Mouse (Mus musculus) intestine, embryonic 14.5 days (tissue): ENCODE measurements around the gene Acp7. TPM values are rescaled to one million over a fixed set of nuclear protein-coding genes. Genes with fewer than 3 reads are reported as not detected.

Source experiments
- ATAC-seq: fragments of 200-750 bp; cut with Nextera tagmentation; replicated peaks from 2 replicates; pipeline ENCODE4 v1.8.0; 2017; ENCODE audit warnings: low read depth, moderate number of reproducible peaks, moderate TSS enrichment, moderate library complexity; ENCODE audit not compliant: low FRiP score, low TSS enrichment
- DNase-seq: peaks from one replicate; pipeline ENCODE4 v3.0.0-alpha.2; 2018; ENCODE audit warnings: low spot score
- H3K27ac ChIP-seq: fragments of 300-500 bp; sonication (generic); 2 replicates; pipeline ENCODE4 v1.5.1; 2014; ENCODE audit warnings: low read depth, mild to moderate bottlenecking, control low read depth
- H3K27me3 ChIP-seq: fragments of 300-500 bp; sonication (generic); replicated peaks from 2 replicates; pipeline ENCODE4 v1.6.1; 2014; ENCODE audit warnings: low read length, control low read depth; ENCODE audit not compliant: control insufficient read depth, insufficient read depth
- H3K36me3 ChIP-seq: fragments of 300-500 bp; sonication (generic); 2 replicates; pipeline ENCODE4 v1.6.1; 2014; ENCODE audit warnings: low read length, control low read depth; ENCODE audit not compliant: control insufficient read depth, insufficient read depth
- H3K4me1 ChIP-seq: fragments of 300-500 bp; sonication (generic); replicated peaks from 2 replicates; pipeline ENCODE4 v1.6.1; 2014; ENCODE audit warnings: low read length, control low read depth, mixed read lengths; ENCODE audit not compliant: control insufficient read depth, insufficient read depth
- H3K4me2 ChIP-seq: fragments of 300-500 bp; sonication (generic); 2 replicates; pipeline ENCODE4 v1.6.1; 2014; ENCODE audit warnings: low read length
- H3K4me3 ChIP-seq: fragments of 300-500 bp; sonication (generic); 2 replicates; pipeline ENCODE4 v1.5.1; 2014; ENCODE audit warnings: low read depth, low read length, control low read depth, mixed read lengths
- H3K9ac ChIP-seq: fragments of 300-500 bp; sonication (generic); 2 replicates; pipeline ENCODE4 v1.6.1; 2014; ENCODE audit warnings: mild to moderate bottlenecking, low read length
- H3K9me3 ChIP-seq: fragments of 300-500 bp; sonication (generic); 2 replicates; pipeline ENCODE4 v1.6.1; 2016; ENCODE audit warnings: low read length, control low read depth; ENCODE audit not compliant: control insufficient read depth
- WGBS: fragments of 180-500 bp; shearing (Covaris S2); extraction: QIAGEN DNeasy Blood & Tissue Kit; methylation state at CpG from one replicate; pipeline ENCODE4 v1.1.7; 2014; 5-methylcytosine and 5-hydroxymethylcytosine counted together
- polyA plus RNA-seq: library from polyadenylated mRNA; unstranded; fragments of >200 nt; fragmentation: Nextera tagmentation; extraction: Ambion mirVana; gene quantifications from 2 replicates; pipeline ENCODE4 v1.2.1, GENCODE M21; 2014

The Acp7 gene
- polyA plus RNA-seq, 1 experiment from 2014 or later = not detected

DNA sequence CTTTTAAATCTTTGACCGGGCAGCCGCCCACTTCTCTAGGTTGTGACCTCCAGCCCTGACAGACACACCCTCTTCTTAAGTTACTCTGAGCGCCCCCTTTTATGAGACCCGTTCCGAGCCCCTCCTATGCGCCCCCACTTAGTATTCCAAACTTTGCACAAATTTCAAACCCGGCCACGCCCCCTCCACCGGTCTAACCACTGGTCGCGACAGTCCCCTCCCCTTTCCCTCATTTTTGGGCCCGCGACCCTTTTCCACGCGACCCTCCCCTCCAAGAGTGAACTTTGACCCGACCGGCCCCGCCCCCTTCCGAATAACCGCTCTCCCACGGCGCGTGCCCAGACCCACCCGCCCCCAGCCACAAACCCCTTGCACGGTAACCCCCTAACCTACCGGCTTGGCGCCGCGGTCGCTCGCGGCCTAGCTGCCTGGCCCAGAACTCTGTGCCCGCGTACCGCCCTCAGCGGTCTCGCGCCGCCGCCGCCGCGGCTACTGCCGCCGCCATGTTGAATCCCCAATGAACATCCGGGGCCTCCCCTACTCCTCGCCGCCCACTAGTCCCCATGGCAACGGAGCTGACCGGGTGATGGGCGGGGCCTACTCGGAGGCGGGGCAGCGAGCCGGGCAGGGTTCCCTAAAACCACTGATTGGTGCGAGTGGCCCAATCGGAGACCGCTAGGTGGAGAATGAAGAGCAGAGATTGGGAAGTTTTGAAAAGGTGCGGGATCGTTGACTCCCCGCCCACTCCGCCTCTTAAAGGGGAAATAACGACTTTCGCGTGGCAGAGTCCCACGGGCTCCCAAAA is 33.3 kb downstream of the Acp7 start, which contains the start of the genes Samd4b and Pak4:
Samd4b (minus strand) TSS at position 503 of the 805 bp plus-strand sequence.
Pak4 (minus strand) TSS at position 544 of the 805 bp plus-strand sequence.
- peak; percentile 99 for DNase-seq
- under 1% methylated on average over 66 of the region's 66 CpGs for WGBS
- H3K36me3 ChIP-seq = peaks cover 5% of the 10 kb centered on the region; the same call in 1 of the 2 replicates
- peaks cover 40% of the 10 kb centered on the region for H3K4me1 ChIP-seq
- peak within 1 kb of the TSS; percentile 66 for H3K9ac ChIP-seq
- H3K27ac ChIP-seq = peak within 1 kb of the TSS; percentile 86
- H3K4me2 ChIP-seq = peak within 1 kb of the TSS; percentile 78
- no peaks in the 10 kb centered on the region for H3K9me3 ChIP-seq
- H3K4me3 ChIP-seq = peak within 1 kb of the TSS; percentile 64
- ATAC-seq = peak; percentile 89
- no peaks in the 10 kb centered on the region for H3K27me3 ChIP-seq

DNA sequence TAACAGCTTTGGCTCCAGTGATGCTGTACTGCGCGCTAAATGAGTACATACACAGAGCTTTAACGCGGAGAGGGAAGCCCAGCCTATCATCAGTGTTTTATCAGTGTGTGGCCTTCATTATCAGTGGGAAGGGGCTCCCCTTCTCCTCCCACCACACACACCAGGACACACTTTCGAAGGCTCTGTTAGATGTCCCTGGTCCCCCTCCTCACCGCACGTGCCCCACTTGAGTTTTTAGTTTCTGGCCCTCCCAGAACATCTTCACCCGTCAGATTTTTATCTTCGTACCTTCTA is 33.9 kb downstream of the Acp7 start:
- ATAC-seq = no peak
- peak overlapping the region; percentile 64 for H3K4me3 ChIP-seq
- H3K4me1 ChIP-seq = peaks cover 46% of the 10 kb centered on the region
- no peaks in the 10 kb centered on the region for H3K9me3 ChIP-seq
- H3K36me3 ChIP-seq = peaks cover 5% of the 10 kb centered on the region; the same call in 1 of the 2 replicates
- peak overlapping the region; percentile 66 for H3K9ac ChIP-seq
- H3K27me3 ChIP-seq = no peaks in the 10 kb centered on the region
- H3K27ac ChIP-seq = peak overlapping the region; percentile 86
- WGBS = 6% methylated on average over 9 of the region's 9 CpGs
- DNase-seq = no peak
- peak overlapping the region; percentile 78 for H3K4me2 ChIP-seq

GRCm38 (mm10) chr7:28596436-28597276 is 34.5 kb downstream of the Acp7 start:
- H3K4me3 ChIP-seq = peak overlapping the region; percentile 64
- H3K4me1 ChIP-seq = peaks cover 51% of the 10 kb centered on the region
- WGBS = 37% methylated on average over 20 of the region's 20 CpGs
- peak overlapping the region; percentile 78 for H3K4me2 ChIP-seq
- H3K27me3 ChIP-seq = no peaks in the 10 kb centered on the region
- H3K9me3 ChIP-seq = no peaks in the 10 kb centered on the region
- peak overlapping the region; percentile 86 for H3K27ac ChIP-seq
- ATAC-seq = peak; percentile 73
- DNase-seq = peak; percentile 75
- peaks cover 5% of the 10 kb centered on the region; the same call in 1 of the 2 replicates for H3K36me3 ChIP-seq
- H3K9ac ChIP-seq = peak overlapping the region; percentile 66

DNA sequence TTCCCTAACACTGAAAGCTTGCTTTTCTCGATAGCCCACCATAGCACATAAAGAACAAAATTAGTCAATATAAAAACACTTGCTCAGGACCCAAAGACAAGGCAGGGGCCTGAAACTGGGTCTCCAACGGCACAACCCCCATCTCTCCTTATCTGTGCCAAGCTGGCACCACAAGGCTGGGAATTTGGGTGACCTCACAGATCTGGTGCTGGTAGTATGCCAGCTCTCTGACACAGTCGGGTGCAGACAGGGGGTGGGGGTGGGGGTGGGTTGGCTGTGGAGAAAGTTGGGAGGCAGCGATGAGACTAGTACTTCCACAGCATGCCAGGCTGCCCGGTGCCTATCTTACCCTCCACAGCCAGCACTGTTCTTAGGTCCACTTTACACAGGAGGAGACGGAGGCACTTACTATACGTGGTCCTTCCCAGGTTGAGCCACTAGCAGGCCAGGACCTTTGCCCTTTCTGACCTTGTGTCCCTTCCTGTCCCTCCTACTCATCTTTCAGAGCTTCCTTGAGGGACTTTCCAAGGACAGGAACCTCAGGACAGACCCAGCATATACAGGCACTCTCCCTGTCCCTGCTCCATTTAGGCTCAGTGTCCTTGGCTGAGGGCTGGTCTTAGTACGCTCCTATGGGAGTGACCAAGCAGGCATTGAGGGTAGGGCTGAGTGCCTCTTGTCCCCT is 35.2 kb downstream of the Acp7 start:
- no peaks in the 10 kb centered on the region for H3K9me3 ChIP-seq
- H3K27ac ChIP-seq = no peak overlapping the region
- H3K4me1 ChIP-seq = peaks cover 56% of the 10 kb centered on the region
- DNase-seq (no peak), ATAC-seq (no peak)
- no peak overlapping the region for H3K4me3 ChIP-seq
- H3K9ac ChIP-seq = no peak overlapping the region
- no peaks in the 10 kb centered on the region for H3K27me3 ChIP-seq
- 78% methylated on average over 8 of the region's 8 CpGs for WGBS
- H3K36me3 ChIP-seq = peaks cover 9% of the 10 kb centered on the region; the same call in 1 of the 2 replicates
- H3K4me2 ChIP-seq = peak overlapping the region; percentile 78

- H3K9ac ChIP-seq = no peak overlapping the region
- H3K27me3 ChIP-seq = no peaks in the 10 kb centered on the region
- peaks cover 62% of the 10 kb centered on the region for H3K4me1 ChIP-seq
- WGBS = 50% methylated on average over 14 of the region's 14 CpGs
- ATAC-seq (no peak), DNase-seq (no peak)
- H3K9me3 ChIP-seq = no peaks in the 10 kb centered on the region
- peaks cover 10% of the 10 kb centered on the region; the same call in 1 of the 2 replicates for H3K36me3 ChIP-seq
- no peak overlapping the region for H3K4me2 ChIP-seq
- H3K27ac ChIP-seq = no peak overlapping the region
- no peak overlapping the region for H3K4me3 ChIP-seq
These were observed 37.7 kb downstream of the Acp7 start for GRCm38 (mm10) chr7:28593206-28594111.

DNA sequence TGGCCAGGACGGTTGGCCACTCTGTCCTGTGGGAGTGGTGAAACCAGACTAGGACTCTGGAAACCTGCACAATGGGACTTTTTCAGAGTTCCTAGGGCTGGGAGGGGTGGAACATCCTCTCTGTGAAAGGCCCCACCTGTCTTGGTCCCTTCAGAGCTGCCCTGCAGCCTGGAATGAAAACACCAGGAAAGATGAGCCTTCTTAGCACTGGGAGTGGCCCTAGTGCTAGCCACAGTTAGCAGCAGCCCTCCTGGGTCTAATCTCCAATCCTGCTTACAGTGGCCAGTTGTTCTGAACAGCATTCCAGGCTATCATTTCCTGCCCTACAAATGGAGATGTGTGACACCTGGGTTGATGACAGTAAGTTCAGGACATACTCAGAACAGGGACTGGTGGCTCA is 39.3 kb downstream of the Acp7 start:
- Histone ChIP-seq H3K9me3 (no peaks in the 10 kb centered on the region), H3K9ac (no peak overlapping the region), H3K4me2 (no peak overlapping the region), H3K36me3 (peaks cover 10% of the 10 kb centered on the region; the same call in 1 of the 2 replicates), H3K27me3 (no peaks in the 10 kb centered on the region), H3K4me1 (peaks cover 76% of the 10 kb centered on the region), H3K4me3 (no peak overlapping the region), H3K27ac (peak overlapping the region; percentile 36; the same call in 1 of the 2 replicates)
- DNase-seq (no peak), ATAC-seq (no peak)
- WGBS = 56% methylated on average over 1 of the region's 1 CpGs

- Histone ChIP-seq H3K4me1 (peaks cover 66% of the 10 kb centered on the region), H3K4me2 (no peak overlapping the region), H3K27ac (no peak overlapping the region; the same call in 1 of the 2 replicates), H3K9me3 (no peaks in the 10 kb centered on the region), H3K36me3 (0 out of 2 replicates have a peak, but pooled peaks cover 6% of the 10 kb centered on the region), H3K4me3 (no peak overlapping the region), H3K27me3 (no peaks in the 10 kb centered on the region), H3K9ac (no peak overlapping the region)
- ATAC-seq (no peak), DNase-seq (no peak)
These were observed 43.5 kb downstream of the Acp7 start for GRCm38 (mm10) chr7:28587644-28588043.
